Mouse (Mus musculus) heart, postnatal 0 days (tissue): ENCODE measurements at regions not wholly inside any gene's neighbourhood (a gene's known extent, or its start where the extent isn't known, plus 50 kb on each side); places are given as distances from the start of the nearest gene placed in this dataset.

Source experiments
- ATAC-seq: fragments of 200-750 bp; cut with Nextera tagmentation; 2 replicates; pipeline ENCODE4 v1.8.0; 2017; ENCODE audit warnings: low read depth, moderate number of reproducible peaks, moderate library complexity; ENCODE audit not compliant: insufficient read depth
- DNase-seq: peaks from one replicate; pipeline ENCODE4 v3.0.0-alpha.2; 2016; ENCODE audit warnings: low spot score
- H3K27ac ChIP-seq: fragments of 300-500 bp; sonication (generic); 2 replicates; pipeline ENCODE4 v1.5.1; 2014; ENCODE audit warnings: low read depth, mild to moderate bottlenecking
- H3K27me3 ChIP-seq: fragments of 300-500 bp; sonication (generic); 2 replicates; pipeline ENCODE4 v1.6.1; 2014; ENCODE audit warnings: low read length, mixed read lengths; ENCODE audit not compliant: control insufficient read depth, insufficient read depth
- H3K36me3 ChIP-seq: fragments of 300-500 bp; sonication (generic); replicated peaks from 2 replicates; pipeline ENCODE4 v1.6.1; 2014; ENCODE audit warnings: low read length, mixed read lengths; ENCODE audit not compliant: control insufficient read depth, insufficient read depth
- H3K4me1 ChIP-seq: fragments of 300-500 bp; sonication (generic); 2 replicates; pipeline ENCODE4 v1.6.1; 2014; ENCODE audit warnings: antibody characterized with exemption; ENCODE audit not compliant: control insufficient read depth, insufficient read depth
- H3K4me2 ChIP-seq: fragments of 300-500 bp; sonication (generic); 2 replicates; pipeline ENCODE4 v1.6.1; 2014; ENCODE audit warnings: low read depth, mild to moderate bottlenecking, low read length, moderate library complexity
- H3K4me3 ChIP-seq: fragments of 300-500 bp; sonication (generic); 2 replicates; pipeline ENCODE4 v1.5.1; 2014; ENCODE audit warnings: low read depth, low read length
- H3K9ac ChIP-seq: fragments of 300-500 bp; sonication (generic); replicated peaks from 2 replicates; pipeline ENCODE4 v1.6.1; 2014; ENCODE audit warnings: low read depth, low read length, mixed read lengths
- H3K9me3 ChIP-seq: fragments of 300-500 bp; sonication (generic); replicated peaks from 2 replicates; pipeline ENCODE4 v1.6.1; 2016; ENCODE audit warnings: low read length; ENCODE audit not compliant: control insufficient read depth
- CTCF ChIP-seq: IDR thresholded peaks from 2 replicates; pipeline ENCODE4 v1.5.1; 2016; ENCODE audit warnings: antibody characterized with exemption, control low read depth, low read depth
- EP300 ChIP-seq: IDR thresholded peaks from 2 replicates; pipeline ENCODE4 v1.6.1; 2016; ENCODE audit warnings: antibody characterized with exemption, low read depth
- WGBS: fragments of 180-500 bp; shearing (Covaris S2); extraction: QIAGEN DNeasy Blood & Tissue Kit; methylation state at CpG from one replicate; pipeline ENCODE4 v1.1.7; 2014; 5-methylcytosine and 5-hydroxymethylcytosine counted together

- TF ChIP-seq EP300: no peak
- no peak for TF ChIP-seq CTCF
- H3K9ac ChIP-seq: no peak overlapping the region
- DNase-seq (no peak), ATAC-seq (no peak)
- no peaks in the 10 kb centered on the region for H3K9me3 ChIP-seq
- H3K4me1 ChIP-seq: peaks cover 13% of the 10 kb centered on the region; the same call in 1 of the 2 replicates
- H3K4me2 ChIP-seq: no peak overlapping the region
- H3K36me3 ChIP-seq: no peaks in the 10 kb centered on the region
- no peak overlapping the region for H3K27ac ChIP-seq
- 53% methylated on average over 14 of the region's 14 CpGs for WGBS
- H3K27me3 ChIP-seq: peaks cover 6% of the 10 kb centered on the region
- no peak overlapping the region for H3K4me3 ChIP-seq
Observed at GRCm38 (mm10) chr13:97443731-97444428, 203.0 kb downstream of the Enc1 start.

GRCm38 (mm10) chr13:97442806-97443205, 201.9 kb downstream of the Enc1 start:
- TF ChIP-seq EP300 (no peak), CTCF (no peak)
- Histone ChIP-seq H3K9me3 (no peaks in the 10 kb centered on the region), H3K27ac (peak overlapping the region; percentile 51; the same call in 1 of the 2 replicates), H3K27me3 (peaks cover 12% of the 10 kb centered on the region), H3K4me3 (no peak overlapping the region), H3K36me3 (no peaks in the 10 kb centered on the region), H3K4me2 (no peak overlapping the region), H3K4me1 (peaks cover 13% of the 10 kb centered on the region; the same call in 1 of the 2 replicates), H3K9ac (no peak overlapping the region)
- no peak; the same call in 1 of the 2 replicates for ATAC-seq
- WGBS: 50% methylated on average over 1 of the region's 1 CpGs
- DNase-seq: no peak

- no peak overlapping the region for H3K4me3 ChIP-seq
- H3K4me2 ChIP-seq: peak overlapping the region; percentile 17; the same call in 1 of the 2 replicates
- no peaks in the 10 kb centered on the region for H3K9me3 ChIP-seq
- no peak for TF ChIP-seq EP300
- TF ChIP-seq CTCF: no peak
- no peak for DNase-seq
- H3K36me3 ChIP-seq: no peaks in the 10 kb centered on the region
- ATAC-seq: no peak
- H3K9ac ChIP-seq: no peak overlapping the region
- H3K4me1 ChIP-seq: peaks cover 13% of the 10 kb centered on the region; the same call in 1 of the 2 replicates
- peaks cover 15% of the 10 kb centered on the region for H3K27me3 ChIP-seq
- WGBS: 35% methylated on average over 10 of the region's 10 CpGs
- peak overlapping the region; percentile 51 for H3K27ac ChIP-seq
Observed at GRCm38 (mm10) chr13:97442283-97442682, 201.4 kb downstream of the Enc1 start.

GRCm38 (mm10) chr13:97441803-97442202, 200.9 kb downstream of the Enc1 start:
- TF ChIP-seq EP300 (no peak), CTCF (no peak)
- DNase-seq (no peak), ATAC-seq (no peak)
- no peaks in the 10 kb centered on the region for H3K36me3 ChIP-seq
- peak overlapping the region; percentile 17; the same call in 1 of the 2 replicates for H3K4me2 ChIP-seq
- WGBS: 47% methylated on average over 2 of the region's 2 CpGs
- H3K27ac ChIP-seq: peak overlapping the region; percentile 51
- peaks cover 13% of the 10 kb centered on the region; the same call in 1 of the 2 replicates for H3K4me1 ChIP-seq
- no peaks in the 10 kb centered on the region for H3K9me3 ChIP-seq
- peaks cover 20% of the 10 kb centered on the region for H3K27me3 ChIP-seq
- no peak overlapping the region for H3K9ac ChIP-seq
- H3K4me3 ChIP-seq: no peak overlapping the region

- no peak overlapping the region for H3K27ac ChIP-seq
Observed at GRCm38 (mm10) chr13:97439216-97439979, 198.5 kb downstream of the Enc1 start.

More at GRCm38 (mm10) chr13:97439216-97439979, 198.5 kb downstream of the Enc1 start:
- DNase-seq: no peak
- peak overlapping the region; percentile 43 for H3K4me2 ChIP-seq
- 30% methylated on average over 16 of the region's 16 CpGs for WGBS
- H3K27me3 ChIP-seq: peaks cover 22% of the 10 kb centered on the region
- H3K9ac ChIP-seq: no peak overlapping the region
- no peak for ATAC-seq
- peaks cover 27% of the 10 kb centered on the region for H3K4me1 ChIP-seq
- TF ChIP-seq CTCF (no peak), EP300 (no peak)
- H3K36me3 ChIP-seq: no peaks in the 10 kb centered on the region
- H3K4me3 ChIP-seq: peak overlapping the region; percentile 17; the same call in 1 of the 2 replicates
- H3K9me3 ChIP-seq: no peaks in the 10 kb centered on the region
